Comparison of ENCODE assay signal across 8 mouse cellular contexts in genomic region chr2:172346034-172346929, GRCm38 (mm10). TPM values are rescaled to one million over a fixed set of nuclear protein-coding genes. Genes with fewer than 3 reads are reported as not detected.
DNase-seq lines count a peak whose midpoint lies in the region; ATAC-seq and TF ChIP-seq lines count a peak whose summit lies in the region.

No protein-coding gene starts in this region.

- H3K4me1 ChIP-seq in heart, embryonic 12.5 days (replicated peaks): peaks cover 42% of the 10 kb centered on the region
- H3K4me1 ChIP-seq in kidney, embryonic 15.5 days: peaks cover 24% of the 10 kb centered on the region

- peak overlapping the region; percentile 83 for H3K9ac ChIP-seq in heart, embryonic 12.5 days
- peak overlapping the region; percentile 70 for H3K9ac ChIP-seq in kidney, embryonic 15.5 days

- no peaks in the 10 kb centered on the region for H3K79me2 ChIP-seq in C2C12 (ENCODE audit: control insufficient read depth, insufficient read depth)

- H3K4me2 ChIP-seq in heart, embryonic 12.5 days: peak overlapping the region; percentile 91
- H3K4me2 ChIP-seq in kidney, embryonic 15.5 days: peak overlapping the region; percentile 100

- no peaks in the 10 kb centered on the region for H3K36me3 ChIP-seq in C2C12 (ENCODE audit: control insufficient read depth, insufficient read depth)
- H3K36me3 ChIP-seq in heart, embryonic 12.5 days: no peaks in the 10 kb centered on the region
- no peaks in the 10 kb centered on the region for H3K36me3 ChIP-seq in kidney, embryonic 15.5 days

- DNase-seq in Muller cell, postnatal 12 days (ENCODE audit: inconsistent ontology term): peak; percentile 64
- DNase-seq in cerebellum, postnatal 25 days: peak; percentile 52 to 68
- peak; percentile 54 for DNase-seq in lung, postnatal 10 days
- peak; percentile 20 for DNase-seq in right cerebral cortex, postnatal 14 days
- no peak for DNase-seq in layer of hippocampus, adult 11-12 months (ENCODE audit: low spot score)

- WGBS in heart, embryonic 12.5 days: 9% methylated on average over 31 of the region's 31 CpGs
- 9% methylated on average over 31 of the region's 31 CpGs for WGBS in kidney, embryonic 15.5 days

- peaks cover 4% of the 10 kb centered on the region for H3K27me3 ChIP-seq in C2C12 (ENCODE audit: control insufficient read depth, insufficient read depth, insufficient read length)
- no peaks in the 10 kb centered on the region for H3K27me3 ChIP-seq in heart, embryonic 12.5 days (replicated peaks)
- no peaks in the 10 kb centered on the region for H3K27me3 ChIP-seq in kidney, embryonic 15.5 days

- 0 out of 2 replicates have a peak, but pooled peaks cover 4% of the 10 kb centered on the region for H3K9me3 ChIP-seq in heart, embryonic 12.5 days (replicated peaks)
- no peaks in the 10 kb centered on the region for H3K9me3 ChIP-seq in kidney, embryonic 15.5 days (replicated peaks)

- peak overlapping the region; percentile 61 for H3K27ac ChIP-seq in heart, embryonic 12.5 days (ENCODE audit: poor library complexity, severe bottlenecking)
- peak overlapping the region; percentile 37; the same call in 1 of the 2 replicates for H3K27ac ChIP-seq in kidney, embryonic 15.5 days

- peak overlapping the region; percentile 87 for H3ac ChIP-seq in C2C12 (ENCODE audit: control insufficient read depth, insufficient read length, low read depth)

- H3K4me3 ChIP-seq in C2C12 (ENCODE audit: insufficient read depth, poor library complexity, severe bottlenecking): peak overlapping the region; percentile 42
- peak overlapping the region; percentile 77 for H3K4me3 ChIP-seq in heart, embryonic 12.5 days
- H3K4me3 ChIP-seq in kidney, embryonic 15.5 days (replicated peaks): peak overlapping the region; percentile 78

- ATAC-seq in heart, embryonic 12.5 days (ENCODE audit: insufficient number of reproducible peaks, low FRiP score): no peak
- no peak for ATAC-seq in kidney, embryonic 15.5 days (replicated peaks; ENCODE audit: low FRiP score)

- no peak for TF ChIP-seq CTCF in C2C12 (IDR thresholded peaks at IDR 0.05; ENCODE audit: control insufficient read depth, insufficient read depth, insufficient read length)

- H3K79me3 ChIP-seq in C2C12 (ENCODE audit: low read depth): no peaks in the 10 kb centered on the region

TF ChIP-seq in C2C12, 6 proteins besides CTCF, POLR2A, EP300 and RAD21:
- TF ChIP-seq MAX (IDR thresholded peaks at IDR 0.05) (no peak), FOSL1 (IDR thresholded peaks at IDR 0.05; ENCODE audit: insufficient read depth, low read length, poor library complexity, severe bottlenecking) (no peak)

RNA-seq across cellular contexts. Expression of gene Fam210b, which starts 0.9 kb away (rescaled TPM):
- polyA plus RNA-seq in C2C12 (2012; fragmentation: generic; extraction: Trizol): 2.3 TPM
- 24.3 and 24.5 TPM in 2 replicates for polyA plus RNA-seq in heart, embryonic 12.5 days (2016; fragmentation: Nextera tagmentation; extraction: Ambion mirVana)
- polyA plus RNA-seq in kidney, embryonic 15.5 days (2015; fragmentation: Nextera tagmentation; extraction: Ambion mirVana): 10.4 and 11.9 TPM in 2 replicates

RNA-seq across cellular contexts. Expression of gene Aurka, which starts 24.1 kb away (rescaled TPM):
- polyA plus RNA-seq in C2C12 (2012; fragmentation: generic; extraction: Trizol): 121 TPM
- 102 and 106 TPM in 2 replicates for polyA plus RNA-seq in heart, embryonic 12.5 days (2016; fragmentation: Nextera tagmentation; extraction: Ambion mirVana)
- 112 TPM in 2 replicates for polyA plus RNA-seq in kidney, embryonic 15.5 days (2015; fragmentation: Nextera tagmentation; extraction: Ambion mirVana)

RNA-seq across cellular contexts. Expression of gene Cstf1, which starts 24.2 kb away (rescaled TPM):
- 51.4 TPM for polyA plus RNA-seq in C2C12 (2012; fragmentation: generic; extraction: Trizol)
- polyA plus RNA-seq in heart, embryonic 12.5 days (2016; fragmentation: Nextera tagmentation; extraction: Ambion mirVana): 34.6 and 35.2 TPM in 2 replicates
- polyA plus RNA-seq in kidney, embryonic 15.5 days (2015; fragmentation: Nextera tagmentation; extraction: Ambion mirVana): 40.3 and 42.7 TPM in 2 replicates

RNA-seq across cellular contexts. Expression of gene Cass4, which starts 47.3 kb away (rescaled TPM):
- 0.02 TPM for polyA plus RNA-seq in C2C12 (2012; fragmentation: generic; extraction: Trizol)
- polyA plus RNA-seq in heart, embryonic 12.5 days (2016; fragmentation: Nextera tagmentation; extraction: Ambion mirVana): 0.28 and 0.36 TPM in 2 replicates
- 0.15 and 0.29 TPM in 2 replicates for polyA plus RNA-seq in kidney, embryonic 15.5 days (2015; fragmentation: Nextera tagmentation; extraction: Ambion mirVana)
